Mouse (Mus musculus) monocyte, adult 59 days (primary cell): Measurements from ENCODE around the gene Rap1b. TPM values are rescaled to one million over a fixed set of nuclear protein-coding genes. Genes with fewer than 3 reads are reported as not detected.

Experiments
- total RNA-seq, 2 experiments: library from RNA; stranded (reverse); gene quantifications; one replicate each; pipeline ENCODE4 v1.2.4; 2023

Gene Rap1b
- total RNA-seq: 100 to 1,000 TPM; 786 to 852 TPM

DNA sequence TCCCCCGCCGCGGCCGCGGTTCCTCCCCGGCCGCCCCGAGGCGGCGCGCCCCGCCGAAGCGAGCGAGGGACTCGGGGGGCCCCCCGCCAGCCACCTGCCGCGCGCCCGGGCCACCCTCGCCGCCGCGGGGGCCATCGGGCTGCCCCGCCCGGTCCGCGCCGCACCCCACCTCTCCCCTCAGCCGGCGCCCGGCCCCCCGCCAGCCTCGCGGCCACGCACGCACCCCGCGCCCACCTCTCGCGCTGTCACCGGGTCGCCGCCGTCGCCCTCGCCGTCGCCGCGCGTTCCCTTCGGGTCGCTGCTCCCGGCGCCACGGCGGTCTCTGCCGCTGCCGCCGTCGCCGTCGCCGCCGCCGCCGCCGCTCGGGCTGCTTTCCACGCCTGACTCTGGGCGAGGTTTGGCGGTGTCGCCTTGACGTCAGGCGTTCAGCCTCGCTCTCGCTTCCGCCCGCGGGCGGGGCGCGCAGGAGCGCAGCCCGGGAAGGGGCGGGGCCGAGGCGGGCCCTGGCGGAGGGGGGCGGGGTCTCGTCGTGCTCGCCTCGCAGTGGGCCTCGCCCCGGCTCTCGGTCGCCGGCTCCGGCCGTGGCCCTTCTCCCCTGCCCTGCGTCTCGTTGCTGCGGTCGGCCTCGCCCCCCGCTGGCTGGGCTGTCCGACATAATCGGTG is at the start of gene Rap1b:
TSS of gene Rap1b (minus strand) at position 439 of the 663 bp plus-strand sequence.

DNA sequence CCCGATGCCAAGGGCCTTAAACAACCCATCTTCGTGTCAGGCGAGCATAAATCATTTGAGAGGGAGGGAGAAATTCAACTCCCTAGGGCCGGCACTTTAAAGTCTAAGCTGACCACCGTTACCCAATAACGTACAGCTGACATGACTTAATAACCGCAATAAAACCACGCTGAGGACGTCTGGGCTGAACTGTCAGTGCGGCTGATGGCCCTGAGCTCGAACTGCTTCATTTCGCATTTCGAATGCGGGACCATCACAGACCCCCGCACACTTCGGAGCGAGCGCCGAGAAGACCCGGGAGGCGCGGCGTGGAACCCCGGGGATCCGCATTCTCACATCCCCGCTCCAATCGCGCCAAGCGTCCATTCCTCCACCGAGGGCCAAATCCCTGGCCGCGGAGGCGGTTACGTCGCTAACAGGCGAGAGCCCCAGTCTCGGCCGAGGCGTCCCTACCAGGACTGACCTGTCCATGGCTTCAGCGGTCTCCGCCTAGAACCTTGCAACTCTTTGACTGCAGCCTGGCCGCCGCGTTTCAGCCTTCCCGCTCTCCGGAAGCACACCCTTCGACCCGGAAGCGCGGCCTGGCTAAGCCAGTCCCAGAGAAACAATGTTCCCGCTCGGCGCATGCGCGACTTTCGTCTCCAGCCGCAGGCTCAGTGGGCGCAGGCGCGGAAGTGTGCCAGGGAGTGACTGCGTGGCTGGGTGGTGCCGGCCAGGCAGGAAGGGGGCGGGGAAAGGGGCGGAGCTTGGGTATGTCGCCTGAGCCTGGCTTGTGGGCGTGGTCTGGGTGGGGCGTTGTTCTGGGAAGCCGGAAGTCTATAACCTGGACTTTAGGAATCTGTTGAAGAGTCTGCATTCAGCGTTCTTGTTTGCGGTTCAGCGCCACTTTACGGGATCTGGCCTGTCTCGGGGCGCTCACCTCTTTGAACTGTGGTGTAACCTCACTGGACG is 53.4 kb downstream of the Rap1b start, which contains the start of gene Nup107:
TSS of gene Nup107 (minus strand) at position 565 of the 951 bp plus-strand sequence.

Other genes with a start within 250 kb of the Rap1b start
- under 1 TPM; 0.33 to 0.58 TPM for gene Cpm, start 216.5 kb downstream of the Rap1b start, total RNA-seq
- gene Mdm2, start 135.3 kb downstream of the Rap1b start, total RNA-seq: 100 to 1,000 TPM; 154 to 164 TPM
- 10 to 100 TPM; 15.7 to 21.0 TPM for gene Slc35e3, start 99.7 kb downstream of the Rap1b start, total RNA-seq
- gene Nup107, start 53.3 kb downstream of the Rap1b start, total RNA-seq: 10 to 100 TPM; 19.2 to 25.9 TPM